In genomic region chr5:133795638-133796037, GRCm38 (mm10) we compare ENCODE assay signal across 9 mouse cellular contexts.
DNase-seq lines count a peak whose midpoint lies in the region; ATAC-seq and TF ChIP-seq lines count a peak whose summit lies in the region.
"Had no signal": no experiment of that assay in that cellular context is flagged by ENCODE, and none has a peak within 500 bp of the region (broad histone marks: within the 10 kb centered on the region; RNA-seq: fewer than 3 reads in every experiment).

No protein-coding gene starts in this region.

- no peak overlapping the region for H3K4me3 ChIP-seq in kidney, adult 2 months (ENCODE audit: insufficient read depth, low read depth, low read length)
- no peak overlapping the region for H3K4me3 ChIP-seq in kidney, embryonic 15.5 days (replicated peaks)
- H3K4me3 ChIP-seq: midbrain, embryonic 12.5 days had no signal

- H3K4me2 ChIP-seq in kidney, embryonic 15.5 days, result no peak overlapping the region
- H3K4me2 ChIP-seq: midbrain, embryonic 12.5 days had no signal

- TF ChIP-seq POLR2A in kidney, adult 2 months (IDR thresholded peaks at IDR 0.05; ENCODE audit: low read depth, low read length), result no peak

- no peaks in the 10 kb centered on the region for H3K36me3 ChIP-seq in kidney, adult 2 months (ENCODE audit: control insufficient read depth, insufficient read depth, low read length)
- no peaks in the 10 kb centered on the region for H3K36me3 ChIP-seq in kidney, embryonic 15.5 days
- H3K36me3 ChIP-seq: midbrain, embryonic 12.5 days had no signal

- no peaks in the 10 kb centered on the region for H3K4me1 ChIP-seq in kidney, adult 2 months (ENCODE audit: control insufficient read depth, insufficient read depth, low read length)
- no peaks in the 10 kb centered on the region for H3K4me1 ChIP-seq in kidney, embryonic 15.5 days

- WGBS in kidney, adult 2 months, result 35% methylated on average over 3 of the region's 3 CpGs
- 39% methylated on average over 3 of the region's 3 CpGs for WGBS in kidney, embryonic 15.5 days

- H3K27me3 ChIP-seq in kidney, adult 2 months (replicated peaks; ENCODE audit: control insufficient read depth, insufficient read depth, low read length), result no peaks in the 10 kb centered on the region
- H3K27me3 ChIP-seq in kidney, embryonic 15.5 days, result no peaks in the 10 kb centered on the region
- H3K27me3 ChIP-seq: midbrain, embryonic 12.5 days had no signal

- no peak overlapping the region for H3K27ac ChIP-seq in kidney, adult 2 months (ENCODE audit: insufficient read depth, low read depth, low read length)
- no peak overlapping the region for H3K27ac ChIP-seq in kidney, embryonic 15.5 days
- H3K27ac ChIP-seq: midbrain, embryonic 12.5 days had no signal

- H3K9ac ChIP-seq in kidney, embryonic 15.5 days, result no peak overlapping the region
- H3K9ac ChIP-seq: midbrain, embryonic 12.5 days had no signal

- TF ChIP-seq CTCF in kidney, adult 2 months (conservative IDR thresholded peaks at IDR 0.05; ENCODE audit: insufficient read depth, insufficient read length, low read depth, low read length), result peak; percentile 42; the same call in 1 of the 2 replicates

- DNase-seq in kidney, adult 2 months, result peak; percentile 4
- peak; percentile 5 for DNase-seq in adrenal gland, postnatal 25 days
- peak; percentile 77 to 80 for DNase-seq in cerebellum, postnatal 10 days
- peak; percentile 43 for DNase-seq in layer of hippocampus, adult 9-10 months (ENCODE audit: low spot score)
- DNase-seq in right cerebral cortex, adult 18-20 months, result peak; percentile 35
- no peak for DNase-seq in heart, adult 8-10 months (ENCODE audit: low spot score)
- DNase-seq in thymus, postnatal 25 days, result no peak

- H3K9me3 ChIP-seq in kidney, embryonic 15.5 days (replicated peaks), result no peaks in the 10 kb centered on the region
- H3K9me3 ChIP-seq: midbrain, embryonic 12.5 days had no signal

- ATAC-seq in kidney, embryonic 15.5 days (replicated peaks; ENCODE audit: low FRiP score), result no peak

Comparison
In these comparisons a context has a peak if more than half of its experiments do, and no peak if none do; other contexts are left out.
1. DNase-seq: peak in kidney, adult 2 months (single experiment), adrenal gland, postnatal 25 days (single experiment), cerebellum, postnatal 10 days (2 of 2), layer of hippocampus, adult 9-10 months (single experiment) and right cerebral cortex, adult 18-20 months (single experiment); none in heart, adult 8-10 months (single experiment) and thymus, postnatal 25 days (single experiment).